Mouse (Mus musculus) midbrain, embryonic 15.5 days (tissue): ENCODE measurements around the gene Manbal. TPM values are rescaled to one million over a fixed set of nuclear protein-coding genes. Genes with fewer than 3 reads are reported as not detected.

Experiments
- ATAC-seq: fragments of 200-750 bp; cut with Nextera tagmentation; replicated peaks from 2 replicates; pipeline ENCODE4 v1.8.0; 2017; ENCODE audit warnings: moderate TSS enrichment
- H3K27ac ChIP-seq: fragments of 300-500 bp; sonication (generic); 2 replicates; pipeline ENCODE4 v1.5.1; 2015; ENCODE audit warnings: mild to moderate bottlenecking, inconsistent platforms
- H3K27me3 ChIP-seq: fragments of 300-500 bp; sonication (generic); replicated peaks from 2 replicates; pipeline ENCODE4 v1.6.1; 2015; ENCODE audit warnings: inconsistent platforms
- H3K36me3 ChIP-seq: fragments of 300-500 bp; sonication (generic); replicated peaks from 2 replicates; pipeline ENCODE4 v1.6.1; 2015; ENCODE audit warnings: inconsistent platforms
- H3K4me1 ChIP-seq: fragments of 300-500 bp; sonication (generic); 2 replicates; pipeline ENCODE4 v1.6.1; 2015; ENCODE audit warnings: inconsistent platforms
- H3K4me2 ChIP-seq: fragments of 300-500 bp; sonication (generic); 2 replicates; pipeline ENCODE4 v1.6.1; 2015; ENCODE audit warnings: inconsistent platforms, mild to moderate bottlenecking, moderate library complexity
- H3K4me3 ChIP-seq: fragments of 300-500 bp; sonication (generic); 2 replicates; pipeline ENCODE4 v1.5.1; 2015; ENCODE audit warnings: mild to moderate bottlenecking, inconsistent platforms
- H3K9ac ChIP-seq: fragments of 300-500 bp; sonication (generic); 2 replicates; pipeline ENCODE4 v1.6.1; 2015; ENCODE audit warnings: mild to moderate bottlenecking, inconsistent platforms
- H3K9me3 ChIP-seq: fragments of 300-500 bp; sonication (generic); 2 replicates; pipeline ENCODE4 v1.6.1; 2016; ENCODE audit warnings: inconsistent platforms
- WGBS: fragments of 180-500 bp; shearing (Covaris S2); methylation state at CpG from one replicate; pipeline ENCODE4 v1.1.7; 2015; ENCODE audit warnings: mixed read lengths; 5-methylcytosine and 5-hydroxymethylcytosine counted together
- polyA plus RNA-seq: library from polyadenylated mRNA; unstranded; fragments of >200 nt; fragmentation: Nextera tagmentation; extraction: Ambion mirVana; gene quantifications from 2 replicates; pipeline ENCODE4 v1.2.1, GENCODE M21; 2015

The Manbal gene
- polyA plus RNA-seq, 1 experiment from 2014 or later = 104 TPM

GRCm38 (mm10) chr2:157420404-157420803 lies 53.0 kb downstream of the Manbal start:
- no peak for ATAC-seq
- H3K27me3 ChIP-seq = no peaks in the 10 kb centered on the region
- no peaks in the 10 kb centered on the region for H3K36me3 ChIP-seq
- no peak overlapping the region for H3K9ac ChIP-seq
- H3K4me1 ChIP-seq = peaks cover 30% of the 10 kb centered on the region
- H3K9me3 ChIP-seq = no peaks in the 10 kb centered on the region
- 79% methylated on average over 4 of the region's 4 CpGs for WGBS
- H3K27ac ChIP-seq = no peak overlapping the region
- no peak overlapping the region for H3K4me2 ChIP-seq
- no peak overlapping the region for H3K4me3 ChIP-seq

DNA sequence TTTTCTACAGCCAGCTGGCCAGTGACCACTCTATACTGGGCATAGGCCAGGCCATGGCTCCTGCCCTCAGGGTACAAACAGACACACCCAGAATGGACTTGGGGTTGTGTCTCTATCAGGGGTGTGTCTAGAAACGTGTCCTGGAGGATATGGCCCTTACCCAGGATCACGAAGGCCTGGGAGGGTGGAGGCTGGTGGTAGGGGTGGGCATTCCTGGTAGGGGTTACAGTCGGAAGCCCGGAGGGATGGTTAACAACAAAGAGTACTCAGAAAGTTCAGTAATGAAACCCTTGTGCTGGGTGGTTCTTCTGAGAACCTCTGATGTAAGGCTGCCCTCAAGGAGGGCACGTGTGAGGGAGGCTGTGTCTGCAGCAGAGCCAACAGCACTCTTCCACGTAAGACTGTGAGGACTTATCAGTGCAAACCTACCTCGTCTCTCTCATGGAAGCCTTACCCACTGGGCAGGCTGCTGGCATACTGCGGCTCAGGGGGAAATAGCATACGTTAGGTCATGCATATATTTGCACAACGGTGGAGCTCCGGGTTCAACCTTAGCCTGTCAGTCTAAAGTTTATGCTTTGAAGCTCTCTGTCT lies 54.8 kb downstream of the Manbal start:
- H3K27ac ChIP-seq = no peak overlapping the region
- peaks cover 47% of the 10 kb centered on the region for H3K4me1 ChIP-seq
- WGBS = 76% methylated on average over 11 of the region's 11 CpGs
- no peak for ATAC-seq
- no peak overlapping the region for H3K9ac ChIP-seq
- no peak overlapping the region for H3K4me2 ChIP-seq
- no peak overlapping the region for H3K4me3 ChIP-seq
- H3K36me3 ChIP-seq = no peaks in the 10 kb centered on the region
- H3K9me3 ChIP-seq = no peaks in the 10 kb centered on the region
- H3K27me3 ChIP-seq = no peaks in the 10 kb centered on the region

DNA sequence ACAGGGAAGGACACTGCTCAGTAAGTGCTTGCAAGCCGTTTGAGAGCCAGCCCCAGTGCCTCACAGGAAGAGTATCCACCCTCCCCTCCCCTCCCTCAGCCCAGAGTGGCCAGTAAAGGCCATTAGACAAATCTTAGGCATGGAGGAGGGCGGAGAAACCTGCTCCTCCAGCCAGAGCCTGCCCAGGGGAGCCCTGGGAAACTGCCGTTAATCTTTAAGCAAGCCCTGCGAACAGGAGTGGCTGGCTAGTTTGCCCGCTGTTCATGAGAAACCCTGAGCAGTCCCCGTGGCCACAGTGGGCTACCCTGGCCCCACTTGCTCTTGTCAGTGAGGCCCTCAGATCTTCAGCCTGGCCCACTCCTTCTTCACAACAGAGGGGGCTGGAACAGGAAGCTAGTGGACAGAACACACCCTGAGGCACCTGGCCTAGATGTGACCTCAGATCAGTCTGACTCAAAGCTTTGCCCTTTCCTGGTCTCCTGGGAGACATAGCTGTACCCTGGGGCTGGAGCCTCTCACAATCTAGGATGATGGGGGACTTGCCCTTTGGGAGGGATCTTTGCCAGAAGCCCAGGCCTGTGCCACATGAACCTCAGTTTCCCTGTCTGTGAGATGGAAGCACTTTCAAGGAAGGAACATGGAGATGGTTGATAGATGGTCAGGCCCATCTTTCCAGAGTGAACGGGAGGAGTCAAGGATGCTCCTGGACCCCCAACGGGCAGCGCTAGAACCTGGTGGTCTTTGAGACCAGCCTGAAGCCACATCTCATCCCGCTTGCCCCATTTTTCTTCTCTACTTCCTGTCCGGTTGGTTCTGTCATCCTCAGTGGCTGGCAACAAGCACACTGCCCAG lies 55.7 kb downstream of the Manbal start:
- H3K36me3 ChIP-seq = no peaks in the 10 kb centered on the region
- peak overlapping the region; percentile 84 for H3K4me3 ChIP-seq
- peak overlapping the region; percentile 92 for H3K27ac ChIP-seq
- peaks cover 57% of the 10 kb centered on the region for H3K4me1 ChIP-seq
- H3K9me3 ChIP-seq = no peaks in the 10 kb centered on the region
- 46% methylated on average over 11 of the region's 11 CpGs for WGBS
- peak overlapping the region; percentile 65 for H3K4me2 ChIP-seq
- no peaks in the 10 kb centered on the region for H3K27me3 ChIP-seq
- ATAC-seq = no peak
- peak overlapping the region; percentile 98 for H3K9ac ChIP-seq

DNA sequence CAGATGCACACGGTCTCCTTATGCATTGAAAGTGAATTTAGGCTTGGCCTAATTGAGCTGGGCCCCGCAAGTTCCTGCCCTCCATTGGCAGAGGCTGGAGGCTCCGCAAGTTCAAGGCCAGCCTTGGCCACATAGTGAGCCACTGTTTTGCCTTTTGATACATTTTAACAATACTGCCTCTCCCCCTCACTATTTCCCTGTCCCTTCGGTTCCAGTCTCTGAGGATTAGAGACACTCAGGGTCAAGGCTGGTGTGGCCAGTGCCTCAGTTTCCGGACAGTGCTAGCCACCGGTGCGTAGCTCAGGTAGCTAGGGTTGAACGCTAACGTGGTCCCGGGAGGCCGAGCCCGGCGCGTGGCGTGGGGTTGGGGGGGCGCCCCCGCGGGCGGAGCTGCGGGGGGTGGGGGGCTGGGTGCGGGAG lies 56.3 kb downstream of the Manbal start:
- Histone ChIP-seq H3K9me3 (no peaks in the 10 kb centered on the region), H3K36me3 (no peaks in the 10 kb centered on the region), H3K9ac (peak overlapping the region; percentile 98), H3K4me2 (peak overlapping the region; percentile 65), H3K27ac (peak overlapping the region; percentile 92), H3K27me3 (no peaks in the 10 kb centered on the region), H3K4me1 (peaks cover 53% of the 10 kb centered on the region), H3K4me3 (peak overlapping the region; percentile 84)
- WGBS = 8% methylated on average over 21 of the region's 21 CpGs
- ATAC-seq = 0 out of 2 replicates have a peak, but pooled peaks have one; percentile 6

DNA sequence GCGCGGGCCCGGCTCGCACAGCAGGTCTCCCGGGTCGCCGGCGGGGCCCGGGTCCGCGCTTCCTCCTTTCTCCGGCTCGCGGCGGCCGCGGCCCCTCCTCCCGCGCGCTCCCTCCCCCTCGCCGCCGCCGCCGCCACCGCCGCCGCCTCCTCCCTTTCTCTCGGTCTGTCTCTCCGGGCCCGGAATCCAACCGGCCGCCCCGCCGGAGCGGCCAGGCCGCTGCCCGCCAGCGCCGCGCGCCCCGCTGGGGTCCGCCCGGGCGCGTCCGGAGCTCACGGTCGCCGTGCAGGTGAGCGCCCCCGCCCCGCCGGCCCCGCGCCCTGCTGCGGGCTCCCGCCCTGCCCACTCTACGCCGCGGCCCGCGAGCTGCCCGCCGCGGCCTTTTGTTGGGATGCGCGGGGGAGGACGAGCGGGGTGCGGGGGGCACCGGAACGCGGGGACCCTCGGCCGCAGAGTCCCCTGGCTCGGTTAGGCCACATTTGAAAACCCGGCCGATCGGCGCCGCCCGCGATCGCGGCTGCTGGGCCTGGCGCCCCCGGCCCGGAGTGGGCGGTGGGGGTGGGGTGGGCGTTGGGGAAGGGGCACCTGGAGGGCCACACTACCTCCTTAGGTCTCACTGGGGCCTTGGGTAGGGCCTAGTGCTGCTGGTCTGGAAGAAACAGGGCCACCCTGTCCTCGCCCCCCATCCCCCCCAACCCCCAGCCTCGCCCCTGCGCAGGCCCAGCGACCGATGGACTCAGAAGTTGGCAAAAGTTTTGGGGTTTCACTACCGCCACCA lies 56.9 kb downstream of the Manbal start:
- Histone ChIP-seq H3K27me3 (no peaks in the 10 kb centered on the region), H3K9ac (peak overlapping the region; percentile 98), H3K4me1 (peaks cover 56% of the 10 kb centered on the region), H3K27ac (peak overlapping the region; percentile 92), H3K9me3 (no peaks in the 10 kb centered on the region), H3K36me3 (no peaks in the 10 kb centered on the region), H3K4me2 (peak overlapping the region; percentile 65), H3K4me3 (peak overlapping the region; percentile 84)
- under 1% methylated on average over 56 of the region's 98 CpGs for WGBS
- ATAC-seq = peak; percentile 34; the same call in 1 of the 2 replicates

DNA sequence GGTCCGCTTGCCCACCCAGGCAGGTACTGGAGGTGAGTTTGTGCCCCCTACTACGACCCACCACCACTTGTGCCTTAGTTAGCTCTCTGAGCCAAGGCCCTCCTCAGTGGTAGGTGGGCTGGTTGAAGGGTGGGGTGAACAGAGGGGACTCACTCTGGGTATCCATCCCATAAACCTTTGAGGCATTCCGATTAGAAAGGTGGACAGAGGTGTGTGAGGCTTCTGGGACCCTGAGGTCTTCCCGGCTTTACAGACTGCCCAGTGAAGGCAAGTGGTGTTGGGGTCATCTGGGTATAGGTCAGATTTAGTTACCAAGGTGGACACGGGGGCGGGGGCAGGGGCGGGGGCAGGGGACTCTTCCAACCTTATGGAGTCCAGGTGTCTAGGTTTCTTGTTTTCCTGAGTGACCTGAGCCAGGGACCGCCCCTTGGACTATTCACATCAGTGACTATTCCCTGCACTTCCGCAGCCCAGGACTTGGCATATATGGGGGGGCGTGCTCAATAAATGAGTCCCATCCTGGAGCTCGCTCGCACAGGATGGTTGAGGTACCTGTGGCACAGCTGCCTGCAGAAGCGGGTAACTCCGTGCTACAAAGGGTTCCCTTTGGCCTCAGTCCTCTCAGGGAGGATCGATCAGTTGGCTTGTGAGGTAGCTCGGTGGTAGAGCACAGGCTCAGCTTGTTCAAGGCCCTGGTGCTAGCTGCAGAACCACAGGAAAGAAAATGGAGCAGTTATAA lies 57.7 kb downstream of the Manbal start:
- Histone ChIP-seq H3K27me3 (no peaks in the 10 kb centered on the region), H3K27ac (peak overlapping the region; percentile 92), H3K36me3 (no peaks in the 10 kb centered on the region), H3K9ac (peak overlapping the region; percentile 98), H3K4me3 (peak overlapping the region; percentile 84), H3K4me1 (peaks cover 63% of the 10 kb centered on the region), H3K9me3 (no peaks in the 10 kb centered on the region), H3K4me2 (peak overlapping the region; percentile 65)
- WGBS = 69% methylated on average over 16 of the region's 16 CpGs
- 0 out of 2 replicates have a peak, but pooled peaks have one; percentile 8 for ATAC-seq

DNA sequence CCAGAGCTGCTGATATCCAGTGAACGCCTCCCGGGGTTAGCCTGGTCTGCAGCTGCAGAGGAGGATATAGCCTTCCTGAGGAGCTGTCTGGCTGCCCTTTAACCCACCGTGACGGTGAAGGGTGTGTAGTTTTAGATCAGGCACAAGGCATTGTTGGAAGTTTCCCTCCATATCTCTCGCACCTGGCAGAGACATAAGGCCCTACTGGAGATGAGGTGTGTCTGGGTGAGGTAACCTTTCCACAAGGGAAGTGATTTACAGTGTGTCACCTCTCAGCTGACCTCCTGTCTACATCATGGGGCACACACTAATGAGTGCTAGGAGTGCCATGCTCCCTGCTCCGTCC lies 58.2 kb downstream of the Manbal start:
- Histone ChIP-seq H3K4me2 (peak overlapping the region; percentile 65), H3K4me1 (peaks cover 66% of the 10 kb centered on the region), H3K36me3 (no peaks in the 10 kb centered on the region), H3K27ac (0 out of 2 replicates have a peak overlapping the region, but pooled peaks have one; percentile 92), H3K9me3 (no peaks in the 10 kb centered on the region), H3K9ac (peak overlapping the region; percentile 98; the same call in 1 of the 2 replicates), H3K4me3 (peak overlapping the region; percentile 84), H3K27me3 (no peaks in the 10 kb centered on the region)
- 76% methylated on average over 6 of the region's 6 CpGs for WGBS
- no peak for ATAC-seq

- H3K4me1 ChIP-seq = peaks cover 72% of the 10 kb centered on the region
- H3K27ac ChIP-seq = peak overlapping the region; percentile 28; the same call in 1 of the 2 replicates
- 0 out of 2 replicates have a peak overlapping the region, but pooled peaks have one; percentile 84 for H3K4me3 ChIP-seq
- H3K9me3 ChIP-seq = no peaks in the 10 kb centered on the region
- H3K27me3 ChIP-seq = no peaks in the 10 kb centered on the region
- H3K4me2 ChIP-seq = peak overlapping the region; percentile 65
- H3K36me3 ChIP-seq = no peaks in the 10 kb centered on the region
- 72% methylated on average over 6 of the region's 6 CpGs for WGBS
- no peak for ATAC-seq
- no peak overlapping the region for H3K9ac ChIP-seq
Observed at GRCm38 (mm10) chr2:157426171-157426570, 58.8 kb downstream of the Manbal start.

- H3K4me1 ChIP-seq = peaks cover 82% of the 10 kb centered on the region
- no peaks in the 10 kb centered on the region for H3K36me3 ChIP-seq
- H3K9me3 ChIP-seq = no peaks in the 10 kb centered on the region
- no peak overlapping the region for H3K27ac ChIP-seq
- 82% methylated on average over 5 of the region's 5 CpGs for WGBS
- no peak overlapping the region for H3K4me3 ChIP-seq
- H3K9ac ChIP-seq = no peak overlapping the region
- ATAC-seq = no peak
- H3K4me2 ChIP-seq = no peak overlapping the region
- H3K27me3 ChIP-seq = no peaks in the 10 kb centered on the region
Observed at GRCm38 (mm10) chr2:157427164-157427563, 59.8 kb downstream of the Manbal start.

DNA sequence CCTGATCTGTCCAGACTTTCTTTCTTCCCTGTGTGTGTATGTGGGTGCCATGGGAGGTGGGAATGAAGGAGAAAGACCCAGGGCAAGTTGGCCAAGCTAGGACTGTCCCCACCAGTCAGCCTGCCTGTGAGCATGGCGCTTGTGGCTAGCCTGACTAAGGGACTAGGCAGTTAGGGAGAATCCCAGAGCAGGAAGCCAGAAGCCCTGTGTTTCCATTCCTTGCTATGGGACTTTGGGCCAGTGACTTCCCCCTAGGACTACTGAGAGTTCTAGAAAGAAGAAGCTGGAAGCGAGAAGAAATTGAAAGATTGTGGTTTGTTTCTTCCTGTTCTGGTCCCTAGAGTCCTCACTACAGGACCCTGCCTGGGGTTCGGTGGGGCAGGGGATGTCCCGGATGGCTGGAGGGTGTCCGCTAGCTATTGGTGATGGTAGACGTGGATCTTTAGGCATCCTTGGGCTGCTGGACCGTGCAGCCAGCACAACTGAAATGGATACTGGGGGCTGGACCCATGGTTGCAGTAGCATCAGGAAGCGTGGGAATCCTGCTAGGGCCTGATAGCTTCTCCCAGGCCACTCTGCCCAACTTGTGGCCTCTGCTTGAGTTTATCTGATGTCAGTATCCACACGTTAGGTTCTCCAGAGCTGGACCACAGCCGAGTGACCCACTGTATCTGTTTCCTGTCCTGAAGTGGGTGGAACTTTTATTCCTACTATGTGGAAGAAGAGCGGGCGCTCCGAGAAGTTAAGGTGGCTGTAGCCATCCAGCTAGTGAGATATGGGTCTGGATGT lies 61.2 kb downstream of the Manbal start:
- Histone ChIP-seq H3K4me1 (peaks cover 83% of the 10 kb centered on the region), H3K9ac (no peak overlapping the region), H3K9me3 (no peaks in the 10 kb centered on the region), H3K27ac (0 out of 2 replicates have a peak overlapping the region, but pooled peaks have one; percentile 15), H3K36me3 (no peaks in the 10 kb centered on the region), H3K4me3 (no peak overlapping the region), H3K27me3 (no peaks in the 10 kb centered on the region), H3K4me2 (no peak overlapping the region)
- no peak for ATAC-seq
- 92% methylated on average over 13 of the region's 13 CpGs for WGBS

DNA sequence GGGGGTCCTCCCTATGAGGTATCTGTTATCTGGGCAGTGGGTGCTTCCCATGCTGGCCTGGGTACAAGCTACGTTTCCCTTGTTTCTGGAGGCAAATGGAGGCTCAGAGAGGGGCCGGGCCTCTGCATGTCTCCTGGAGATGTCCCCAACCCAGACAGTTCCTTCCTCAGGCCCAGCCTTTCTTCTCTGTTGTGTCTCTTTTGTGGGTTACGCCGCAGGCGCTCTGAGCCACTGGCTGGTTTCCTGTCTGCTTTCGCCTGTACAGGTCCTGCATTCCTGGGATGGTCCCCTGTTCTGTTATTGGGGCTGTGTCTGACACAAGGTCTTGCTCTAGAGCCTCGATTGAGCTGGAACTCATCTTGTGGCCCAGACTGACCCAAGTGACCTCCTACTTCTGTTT lies 62.3 kb downstream of the Manbal start:
- H3K4me1 ChIP-seq = peaks cover 90% of the 10 kb centered on the region
- no peaks in the 10 kb centered on the region for H3K27me3 ChIP-seq
- no peak overlapping the region for H3K9ac ChIP-seq
- no peaks in the 10 kb centered on the region for H3K9me3 ChIP-seq
- WGBS = 87% methylated on average over 7 of the region's 7 CpGs
- H3K4me2 ChIP-seq = no peak overlapping the region
- 0 out of 2 replicates have a peak overlapping the region, but pooled peaks have one; percentile 15 for H3K27ac ChIP-seq
- H3K4me3 ChIP-seq = no peak overlapping the region
- H3K36me3 ChIP-seq = no peaks in the 10 kb centered on the region
- ATAC-seq = no peak
